Mouse (Mus musculus) ES-Bruce4 (cell line): ENCODE measurements around the gene Slc46a2. TPM values are rescaled to one million over a fixed set of nuclear protein-coding genes. Genes with fewer than 3 reads are reported as not detected.

Experiments
- H3K27ac ChIP-seq: 2 replicates; pipeline ENCODE4 v1.5.1; 2012; ENCODE audit warnings: low read length, inconsistent platforms; ENCODE audit not compliant: insufficient read depth
- H3K27me3 ChIP-seq: 2 replicates; pipeline ENCODE4 v1.6.1; 2012; ENCODE audit warnings: mild to moderate bottlenecking, low read length, inconsistent platforms; ENCODE audit not compliant: control insufficient read depth, poor library complexity, insufficient read depth, severe bottlenecking
- H3K36me3 ChIP-seq: 2 replicates; pipeline ENCODE4 v1.6.1; 2012; ENCODE audit warnings: inconsistent platforms, mild to moderate bottlenecking, low read length, moderate library complexity; ENCODE audit not compliant: control insufficient read depth, poor library complexity, insufficient read depth, severe bottlenecking
- H3K4me1 ChIP-seq: one replicate; pipeline ENCODE4 v1.8.1; 2011; ENCODE audit warnings: low read length; ENCODE audit not compliant: control insufficient read depth, insufficient read depth
- H3K4me3 ChIP-seq: 2 replicates; pipeline ENCODE4 v1.5.1; 2011; ENCODE audit warnings: low read depth, mild to moderate bottlenecking, low read length
- H3K9ac ChIP-seq: 2 replicates; pipeline ENCODE4 v1.6.1; 2012; ENCODE audit warnings: low read depth, mild to moderate bottlenecking, inconsistent platforms; ENCODE audit not compliant: poor library complexity, severe bottlenecking
- H3K9me3 ChIP-seq: replicated peaks from 2 replicates; pipeline ENCODE4 v1.6.1; 2012; ENCODE audit warnings: mild to moderate bottlenecking, low read length, inconsistent platforms; ENCODE audit not compliant: control insufficient read depth, poor library complexity, insufficient read depth, severe bottlenecking
- CTCF ChIP-seq: IDR thresholded peaks from one replicate; pipeline ENCODE4 v1.8.1; 2011; ENCODE audit warnings: low read depth, low read length
- EP300 ChIP-seq: IDR thresholded peaks from 2 replicates; pipeline ENCODE4 v1.6.1; 2011; ENCODE audit warnings: low read depth, low read length; ENCODE audit not compliant: insufficient read depth
- POLR2A ChIP-seq: IDR thresholded peaks from one replicate; pipeline ENCODE4 v1.8.1; 2011; ENCODE audit warnings: low read length; ENCODE audit not compliant: insufficient read depth
- polyA plus RNA-seq: library from polyadenylated mRNA; stranded (reverse); fragments of >200 nt; gene quantifications from 2 replicates; pipeline ENCODE4 v1.2.4, GENCODE M21; 2011; ENCODE audit warnings: low read depth; ENCODE audit not compliant: missing spikeins, insufficient read depth, insufficient read length

Gene Slc46a2
- polyA plus RNA-seq, 1 experiment = not detected

DNA sequence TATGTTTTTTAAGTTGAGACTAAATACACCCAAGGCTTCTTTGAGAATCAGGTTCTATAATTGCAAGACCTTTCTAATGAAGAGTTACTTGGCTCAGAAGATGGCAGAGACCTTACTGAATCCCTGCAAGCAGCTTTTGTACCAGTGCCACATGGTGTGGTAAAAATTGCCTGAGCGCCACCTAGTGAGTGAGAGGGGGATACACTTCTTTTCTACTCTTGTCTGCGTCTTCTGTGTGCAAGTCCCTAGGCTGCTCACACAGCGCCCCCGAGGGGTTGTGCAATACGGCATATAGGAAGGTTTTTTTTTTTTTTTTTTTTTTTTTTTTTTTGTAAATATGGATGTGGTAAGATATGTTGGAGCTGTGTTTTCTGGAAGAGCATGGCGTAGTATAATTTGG is 13.5 kb upstream of the Slc46a2 start:
- Histone ChIP-seq H3K9ac (no peak overlapping the region), H3K4me3 (no peak overlapping the region), H3K4me1 (no peaks in the 10 kb centered on the region), H3K9me3 (no peaks in the 10 kb centered on the region), H3K36me3 (no peaks in the 10 kb centered on the region), H3K27me3 (no peaks in the 10 kb centered on the region), H3K27ac (no peak overlapping the region)
- TF ChIP-seq POLR2A (no peak), CTCF (peak; percentile 87)

DNA sequence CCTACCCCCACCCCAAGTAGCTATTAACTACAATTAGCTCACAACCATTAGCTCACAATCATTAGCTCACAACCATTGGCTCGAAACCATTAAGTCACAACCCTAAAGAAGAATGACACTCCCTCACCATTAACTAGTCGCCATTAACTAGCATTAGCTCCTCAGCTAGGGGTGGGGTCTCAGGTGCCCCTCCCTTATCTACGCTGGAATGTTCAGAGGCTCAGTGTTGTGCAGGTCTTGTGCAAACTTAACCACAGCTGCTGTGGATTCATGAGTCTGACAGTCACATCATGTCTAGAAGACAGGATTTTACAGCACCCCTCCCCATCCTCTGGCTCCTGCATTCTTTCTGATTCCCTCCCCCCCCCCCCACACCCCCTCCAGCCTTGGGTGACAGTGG is 12.8 kb upstream of the Slc46a2 start:
- Histone ChIP-seq H3K36me3 (no peaks in the 10 kb centered on the region), H3K9ac (no peak overlapping the region)
- TF ChIP-seq CTCF (no peak), POLR2A (no peak), EP300 (no peak)

DNA sequence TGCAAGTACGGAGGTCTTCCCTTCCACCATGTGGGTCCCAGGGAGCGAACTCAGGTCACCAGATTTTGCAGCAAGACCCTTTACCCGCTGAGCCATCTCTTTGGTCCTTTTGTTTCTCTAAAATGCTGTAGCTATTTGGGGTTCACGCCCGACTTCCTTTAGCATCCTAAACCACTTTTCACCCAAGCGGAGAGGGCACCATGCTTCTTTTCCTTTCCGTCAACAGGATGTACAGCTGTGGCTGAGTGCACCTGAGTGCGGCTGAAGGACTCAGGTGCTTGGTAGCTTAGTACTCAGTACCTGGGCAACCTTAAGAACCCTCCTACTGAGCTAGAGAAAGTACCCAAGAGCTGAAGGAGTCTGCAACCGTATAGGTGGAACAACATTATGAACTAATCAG is 10.2 kb upstream of the Slc46a2 start:
- no peak overlapping the region for H3K27ac ChIP-seq
- H3K27me3 ChIP-seq = no peaks in the 10 kb centered on the region
- H3K4me3 ChIP-seq = no peak overlapping the region
- H3K36me3 ChIP-seq = no peaks in the 10 kb centered on the region
- TF ChIP-seq POLR2A (no peak), EP300 (no peak), CTCF (no peak)
- H3K9ac ChIP-seq = no peak overlapping the region
- no peaks in the 10 kb centered on the region for H3K4me1 ChIP-seq
- no peaks in the 10 kb centered on the region for H3K9me3 ChIP-seq

More for the DNA sequence above, 12.8 kb upstream of the Slc46a2 start:
- H3K27me3 ChIP-seq = no peaks in the 10 kb centered on the region
- H3K4me1 ChIP-seq = no peaks in the 10 kb centered on the region
- H3K27ac ChIP-seq = no peak overlapping the region
- H3K4me3 ChIP-seq = no peak overlapping the region
- H3K9me3 ChIP-seq = no peaks in the 10 kb centered on the region

- H3K27ac ChIP-seq = no peak overlapping the region
- no peak for TF ChIP-seq POLR2A
- TF ChIP-seq EP300 = no peak
- no peak for TF ChIP-seq CTCF
- H3K4me1 ChIP-seq = no peaks in the 10 kb centered on the region
- H3K27me3 ChIP-seq = no peaks in the 10 kb centered on the region
- H3K9me3 ChIP-seq = no peaks in the 10 kb centered on the region
- H3K36me3 ChIP-seq = no peaks in the 10 kb centered on the region
- H3K9ac ChIP-seq = no peak overlapping the region
- H3K4me3 ChIP-seq = no peak overlapping the region
Observed at GRCm38 (mm10) chr4:59917966-59918365, 3.1 kb upstream of the Slc46a2 start.

DNA sequence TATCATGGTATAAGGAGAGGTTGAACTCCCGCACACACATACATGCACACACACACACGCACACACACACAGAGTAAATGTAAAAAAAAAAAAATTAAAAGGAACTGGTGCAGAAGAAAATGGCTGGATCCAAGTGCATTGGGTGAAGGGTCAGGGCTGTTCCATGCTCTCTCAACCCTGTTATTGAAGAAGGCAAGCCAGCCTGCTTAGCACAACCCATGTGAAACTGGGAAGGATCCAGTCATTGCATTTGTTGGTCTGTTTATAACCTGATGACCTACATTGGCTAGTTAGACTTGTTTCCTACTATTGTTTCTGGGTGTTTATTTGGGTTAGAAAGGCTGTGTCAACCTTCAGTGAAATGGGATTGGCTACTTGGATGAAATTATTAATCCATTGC is 6.1 kb downstream of the Slc46a2 start:
- H3K27ac ChIP-seq = no peak overlapping the region
- no peak for TF ChIP-seq CTCF
- no peak for TF ChIP-seq EP300
- no peak for TF ChIP-seq POLR2A
- peaks cover 7% of the 10 kb centered on the region for H3K4me1 ChIP-seq
- H3K4me3 ChIP-seq = no peak overlapping the region
- no peaks in the 10 kb centered on the region for H3K36me3 ChIP-seq
- H3K9ac ChIP-seq = no peak overlapping the region
- H3K9me3 ChIP-seq = no peaks in the 10 kb centered on the region
- H3K27me3 ChIP-seq = no peaks in the 10 kb centered on the region

DNA sequence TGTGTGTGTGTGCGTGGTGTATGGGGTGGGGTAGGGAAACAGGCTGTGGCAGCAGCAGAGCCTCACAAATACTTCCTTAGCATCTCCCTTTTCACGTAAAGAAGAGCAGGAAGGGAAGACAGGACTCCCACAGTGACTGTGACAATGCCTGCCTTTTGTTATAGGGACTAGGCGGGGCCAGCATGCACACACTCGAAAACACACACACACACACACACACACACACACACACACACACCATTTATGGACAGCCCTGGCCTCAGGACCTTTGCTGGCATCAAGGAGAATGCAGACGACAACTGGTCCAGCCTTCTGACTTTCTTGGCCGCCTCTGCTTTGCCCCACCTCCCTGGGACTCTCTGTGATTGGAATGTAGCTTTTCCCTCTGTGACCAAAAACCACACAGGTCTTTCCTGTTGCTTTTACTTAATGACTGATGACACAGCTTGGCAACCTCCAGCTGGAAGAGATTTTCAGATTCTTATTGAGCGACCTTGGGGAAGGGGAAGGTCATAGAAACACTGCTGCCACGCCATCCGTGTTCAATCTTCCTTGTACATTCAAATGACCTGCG is 7.1 kb downstream of the Slc46a2 start:
- Histone ChIP-seq H3K9ac (no peak overlapping the region), H3K27me3 (no peaks in the 10 kb centered on the region), H3K4me3 (no peak overlapping the region), H3K36me3 (no peaks in the 10 kb centered on the region), H3K4me1 (peaks cover 7% of the 10 kb centered on the region), H3K27ac (peak overlapping the region; percentile 18; the same call in 1 of the 2 replicates), H3K9me3 (no peaks in the 10 kb centered on the region)
- peak; percentile 80; the same call in 1 of the 2 replicates for TF ChIP-seq EP300
- TF ChIP-seq CTCF = no peak
- TF ChIP-seq POLR2A = no peak
